Mouse (Mus musculus): ENCODE measurements around the gene Mis12.

DNA sequence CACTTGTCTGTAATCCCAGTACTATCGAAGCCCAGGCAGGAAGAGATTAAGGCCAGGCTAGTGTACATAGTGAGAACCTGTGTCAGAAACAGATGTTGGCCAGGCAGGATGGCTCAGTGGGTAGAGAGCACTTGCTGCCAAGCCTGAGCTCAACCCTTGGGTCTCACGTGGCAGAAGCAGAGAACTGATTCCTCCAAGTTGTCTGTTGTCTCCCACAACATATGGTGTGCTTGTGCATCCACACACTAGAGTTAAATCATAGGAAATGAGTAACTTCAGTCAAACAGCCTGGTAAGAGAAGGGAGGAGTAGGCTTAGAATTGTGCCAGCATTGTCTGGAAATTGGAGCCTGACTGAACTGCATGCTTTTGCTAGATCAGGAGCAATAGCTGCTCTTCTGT is 44.2 kb upstream of the Mis12 start:
- TF ChIP-seq CTCF (IDR thresholded peaks at IDR 0.05) (no peak), EP300 (IDR thresholded peaks at IDR 0.05) (no peak)

All from lung, postnatal 0 days (tissue).